Mouse (Mus musculus): ENCODE data around the gene Tha1. TPM values are rescaled to one million over a fixed set of nuclear protein-coding genes. Genes with fewer than 3 reads are reported as not detected.

The Tha1 gene
- polyA plus RNA-seq, 1 experiment from 2014 or later, result 5.4 TPM

DNA sequence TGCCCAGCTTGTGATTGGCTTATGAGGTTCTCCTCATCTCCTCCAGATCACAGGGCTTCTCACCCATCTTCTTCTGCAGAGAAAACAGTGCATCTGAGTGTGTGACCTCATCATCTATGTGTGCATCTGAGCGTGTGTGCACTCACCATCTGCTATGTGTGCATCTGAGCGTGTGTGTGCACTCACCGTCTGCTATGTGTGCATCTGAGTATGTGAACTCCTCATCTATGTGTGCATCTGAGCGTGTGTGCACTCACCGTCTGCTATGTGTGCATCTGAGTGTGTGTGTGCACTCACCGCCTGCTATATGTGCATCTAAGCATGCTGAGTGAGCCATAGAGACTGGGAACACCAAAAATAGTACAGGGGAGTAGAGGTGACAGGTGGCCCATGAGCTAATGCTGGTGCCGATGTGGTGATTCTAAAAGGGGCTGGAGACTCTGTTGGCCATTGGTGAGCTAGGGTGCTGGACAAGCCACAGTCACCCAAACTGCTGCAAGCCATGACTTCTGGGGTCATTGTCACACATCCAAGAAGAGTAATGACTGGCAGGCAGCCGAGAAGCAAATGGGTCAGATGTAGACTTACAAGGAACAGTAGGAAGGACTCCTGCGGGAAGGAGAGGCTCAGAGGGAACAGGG, 7.2 kb upstream of the Tha1 start:
- Histone ChIP-seq H3K27me3 (no peaks in the 10 kb centered on the region; the same call in 1 of the 2 replicates), H3K4me3 (no peak overlapping the region), H3K36me3 (no peaks in the 10 kb centered on the region), H3K27ac (0 out of 2 replicates have a peak overlapping the region, but pooled peaks have one; percentile 4), H3K4me2 (no peak overlapping the region), H3K4me1 (peaks cover 47% of the 10 kb centered on the region), H3K9ac (no peak overlapping the region), H3K9me3 (no peaks in the 10 kb centered on the region)
- no peak for ATAC-seq (ENCODE audit: borderline replicate concordance, extremely low read depth, low FRiP score, low TSS enrichment)
- 82% methylated on average over 9 of the region's 9 CpGs for WGBS

DNA sequence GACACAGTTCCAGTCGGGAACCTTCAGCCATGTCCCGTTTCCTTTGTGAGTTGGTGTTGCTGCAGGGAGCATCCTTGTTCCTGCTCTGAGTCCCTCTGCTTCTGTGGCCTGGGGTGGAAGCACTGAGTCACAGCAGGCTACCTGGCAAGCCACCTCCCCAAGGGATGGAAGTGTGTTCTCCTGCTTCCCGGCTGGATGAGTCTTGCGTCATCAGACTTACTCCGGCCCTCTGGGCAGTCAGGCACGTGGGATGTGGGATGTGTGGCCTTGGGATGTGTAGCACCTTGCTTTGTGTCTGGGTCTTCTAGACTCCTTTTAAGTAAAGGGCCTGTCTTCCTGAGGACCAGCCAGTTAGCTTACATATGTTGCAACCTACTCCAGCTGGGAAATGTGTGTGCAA, 6.4 kb upstream of the Tha1 start:
- Histone ChIP-seq H3K36me3 (no peaks in the 10 kb centered on the region), H3K4me1 (peaks cover 47% of the 10 kb centered on the region), H3K27ac (no peak overlapping the region), H3K9me3 (no peaks in the 10 kb centered on the region), H3K27me3 (no peaks in the 10 kb centered on the region; the same call in 1 of the 2 replicates), H3K9ac (no peak overlapping the region), H3K4me3 (no peak overlapping the region), H3K4me2 (no peak overlapping the region)
- 84% methylated on average over 6 of the region's 6 CpGs for WGBS
- ATAC-seq (ENCODE audit: borderline replicate concordance, extremely low read depth, low FRiP score, low TSS enrichment), result no peak

DNA sequence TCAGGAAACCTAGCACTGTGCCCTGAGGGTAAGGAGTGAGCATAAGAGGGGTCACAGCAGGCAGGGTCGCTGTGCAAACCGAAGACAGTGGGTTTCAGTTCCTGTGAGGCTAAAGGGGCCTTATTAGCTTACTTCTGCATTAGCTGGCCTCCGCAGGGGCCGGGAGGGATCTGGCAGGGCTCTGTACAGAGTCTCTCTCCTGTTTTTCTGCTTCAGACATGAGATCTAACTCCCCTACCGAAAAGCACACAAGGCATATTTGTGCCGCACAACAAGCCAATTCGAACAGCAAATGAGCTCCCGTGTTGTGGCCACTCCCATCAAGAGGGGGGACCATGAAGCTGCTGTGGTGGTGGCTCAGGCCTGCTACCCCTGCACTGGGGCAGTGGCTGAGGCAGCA, 5.6 kb upstream of the Tha1 start:
- peaks cover 47% of the 10 kb centered on the region for H3K4me1 ChIP-seq
- no peaks in the 10 kb centered on the region for H3K9me3 ChIP-seq
- H3K4me3 ChIP-seq, result no peak overlapping the region
- H3K9ac ChIP-seq, result no peak overlapping the region
- WGBS, result 29% methylated on average over 8 of the region's 8 CpGs
- no peaks in the 10 kb centered on the region for H3K36me3 ChIP-seq
- H3K4me2 ChIP-seq, result peak overlapping the region; percentile 38
- H3K27me3 ChIP-seq, result no peaks in the 10 kb centered on the region; the same call in 1 of the 2 replicates
- H3K27ac ChIP-seq, result peak overlapping the region; percentile 64
- no peak for ATAC-seq (ENCODE audit: borderline replicate concordance, extremely low read depth, low FRiP score, low TSS enrichment)

DNA sequence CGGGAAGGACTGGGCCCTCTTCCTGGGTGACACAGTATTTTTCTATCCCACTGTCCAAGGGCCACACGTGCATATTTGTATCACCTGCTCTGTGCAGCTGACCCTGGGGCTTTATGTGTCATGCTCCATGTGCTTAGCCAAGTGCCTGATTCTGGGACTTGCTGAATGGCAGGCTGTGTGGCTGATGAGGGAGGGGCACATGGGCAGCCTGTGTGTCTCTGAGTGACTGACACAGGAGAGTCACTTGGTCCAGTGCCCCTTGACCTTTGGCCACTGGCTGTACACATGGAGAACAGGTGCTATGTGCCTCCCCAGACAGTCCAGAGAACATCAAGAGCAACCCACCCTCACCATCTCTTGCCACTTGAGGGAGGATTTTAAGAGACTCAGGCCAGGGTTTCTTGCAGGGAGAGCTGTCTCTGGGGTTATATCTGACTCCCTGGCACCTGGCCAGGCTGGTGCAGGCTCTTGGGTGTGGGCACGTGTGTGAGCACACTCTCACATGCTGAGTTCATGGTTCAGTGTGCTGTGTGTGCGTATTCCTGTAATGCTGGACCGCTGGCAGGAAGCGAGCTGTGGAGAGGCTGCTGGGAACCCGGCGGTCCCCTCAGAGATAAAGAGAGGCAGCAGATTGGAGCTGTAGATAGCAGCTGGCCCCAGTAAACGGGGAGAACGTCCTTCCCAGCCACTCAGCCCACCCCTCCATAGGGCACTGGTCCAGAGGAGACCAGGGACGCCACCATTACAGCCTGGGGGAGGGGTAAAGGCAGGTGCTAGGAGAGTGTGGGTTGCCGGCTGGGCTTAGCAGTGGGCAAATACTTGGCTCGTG, 4.8 kb upstream of the Tha1 start:
- Histone ChIP-seq H3K9me3 (no peaks in the 10 kb centered on the region), H3K4me1 (peaks cover 47% of the 10 kb centered on the region), H3K9ac (0 out of 2 replicates have a peak overlapping the region, but pooled peaks have one; percentile 20), H3K27ac (peak overlapping the region; percentile 64), H3K4me3 (no peak overlapping the region), H3K4me2 (peak overlapping the region; percentile 38), H3K27me3 (no peaks in the 10 kb centered on the region; the same call in 1 of the 2 replicates), H3K36me3 (no peaks in the 10 kb centered on the region)
- ATAC-seq (ENCODE audit: borderline replicate concordance, extremely low read depth, low FRiP score, low TSS enrichment), result peak; percentile 21; the same call in 1 of the 2 replicates
- 14% methylated on average over 13 of the region's 13 CpGs for WGBS

DNA sequence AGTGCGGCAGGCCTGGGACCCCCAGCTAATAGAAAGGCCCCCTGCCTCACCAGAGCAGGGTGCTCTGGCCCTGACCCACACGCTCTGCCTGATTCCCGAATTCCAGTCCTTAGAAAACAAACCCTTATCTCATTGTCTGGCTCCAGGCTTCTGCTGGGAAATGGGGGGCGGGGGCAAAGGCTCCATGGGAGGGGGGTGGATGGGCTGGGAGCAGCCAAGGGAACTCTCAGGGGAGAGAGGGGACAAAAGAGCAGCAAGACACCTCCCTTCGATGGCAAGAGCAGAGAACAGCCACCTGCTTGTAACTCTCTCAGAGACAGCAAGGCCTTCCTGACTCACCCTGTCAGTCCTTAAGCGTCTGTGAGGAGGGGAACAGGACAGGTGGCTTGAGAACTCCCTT, 2.4 kb upstream of the Tha1 start:
- Histone ChIP-seq H3K9ac (no peak overlapping the region), H3K4me3 (no peak overlapping the region), H3K27ac (no peak overlapping the region), H3K36me3 (no peaks in the 10 kb centered on the region), H3K4me2 (no peak overlapping the region), H3K9me3 (no peaks in the 10 kb centered on the region), H3K4me1 (peaks cover 32% of the 10 kb centered on the region), H3K27me3 (no peaks in the 10 kb centered on the region; the same call in 1 of the 2 replicates)
- 27% methylated on average over 6 of the region's 6 CpGs for WGBS
- ATAC-seq (ENCODE audit: borderline replicate concordance, extremely low read depth, low FRiP score, low TSS enrichment), result no peak

DNA sequence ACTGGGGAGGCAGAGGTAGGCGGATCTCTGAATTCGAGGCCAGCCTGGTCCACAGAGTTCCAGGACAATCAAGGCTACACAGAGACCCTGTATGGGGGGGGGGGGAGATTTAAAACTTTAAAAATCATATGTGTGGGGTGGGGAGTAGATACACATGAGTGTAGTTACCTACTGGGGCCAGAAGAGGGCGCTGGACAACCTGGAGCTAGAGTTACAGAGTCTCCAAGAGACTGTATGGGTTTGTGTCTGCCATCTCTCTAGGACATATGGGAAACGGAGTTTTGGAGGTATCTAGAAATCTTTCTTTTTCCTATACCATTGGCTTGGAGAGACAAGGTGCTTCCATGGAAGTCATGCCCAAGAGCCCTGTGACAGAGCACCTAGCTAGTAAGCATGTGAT, 1.1 kb upstream of the Tha1 start:
- no peaks in the 10 kb centered on the region for H3K9me3 ChIP-seq
- no peak for ATAC-seq (ENCODE audit: borderline replicate concordance, extremely low read depth, low FRiP score, low TSS enrichment)
- H3K27ac ChIP-seq, result no peak overlapping the region
- no peak overlapping the region for H3K9ac ChIP-seq
- no peaks in the 10 kb centered on the region for H3K27me3 ChIP-seq
- H3K4me3 ChIP-seq, result no peak overlapping the region
- peaks cover 31% of the 10 kb centered on the region for H3K4me1 ChIP-seq
- 55% methylated on average over 4 of the region's 4 CpGs for WGBS
- no peak overlapping the region for H3K4me2 ChIP-seq
- H3K36me3 ChIP-seq, result no peaks in the 10 kb centered on the region

DNA sequence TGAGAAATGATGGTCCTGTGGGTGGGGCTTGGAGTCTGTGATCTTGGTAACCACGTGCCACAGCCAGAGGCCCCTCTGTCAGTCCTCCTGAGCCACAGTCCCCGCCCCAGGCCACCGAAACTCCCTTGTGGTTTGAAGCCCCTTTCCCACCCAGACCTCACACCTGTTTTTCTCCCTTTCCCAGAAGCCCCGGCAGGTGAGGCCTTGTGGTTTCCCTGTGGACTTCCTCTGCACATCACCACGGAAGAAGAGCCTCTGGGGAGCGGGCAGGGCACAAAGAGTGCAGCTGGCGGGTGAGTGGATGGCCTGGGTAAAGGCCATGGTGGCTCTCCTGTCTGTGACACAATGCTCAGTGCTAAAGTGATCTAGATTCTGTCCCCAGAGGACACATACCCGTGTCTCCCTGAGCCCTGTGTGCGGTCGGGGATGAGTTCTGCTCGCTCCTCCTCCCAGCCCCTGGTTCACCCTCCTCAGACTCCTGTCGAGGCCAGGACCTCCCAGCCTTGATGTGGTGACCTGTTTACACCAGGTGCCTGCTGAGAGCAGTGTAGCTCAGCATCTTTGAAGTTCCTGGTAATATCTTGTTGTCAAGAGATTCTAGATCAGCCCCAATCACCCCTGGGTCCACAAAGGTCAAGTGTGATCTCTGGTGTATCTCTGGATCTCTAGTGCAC, 1.2 kb downstream of the Tha1 start:
- Histone ChIP-seq H3K4me3 (no peak overlapping the region), H3K9ac (no peak overlapping the region), H3K27ac (no peak overlapping the region), H3K9me3 (no peaks in the 10 kb centered on the region), H3K4me2 (peak overlapping the region; percentile 97), H3K27me3 (no peaks in the 10 kb centered on the region), H3K4me1 (peaks cover 15% of the 10 kb centered on the region; the same call in 1 of the 2 replicates), H3K36me3 (no peaks in the 10 kb centered on the region)
- WGBS, result 52% methylated on average over 12 of the region's 12 CpGs
- no peak for ATAC-seq (ENCODE audit: borderline replicate concordance, extremely low read depth, low FRiP score, low TSS enrichment)

DNA sequence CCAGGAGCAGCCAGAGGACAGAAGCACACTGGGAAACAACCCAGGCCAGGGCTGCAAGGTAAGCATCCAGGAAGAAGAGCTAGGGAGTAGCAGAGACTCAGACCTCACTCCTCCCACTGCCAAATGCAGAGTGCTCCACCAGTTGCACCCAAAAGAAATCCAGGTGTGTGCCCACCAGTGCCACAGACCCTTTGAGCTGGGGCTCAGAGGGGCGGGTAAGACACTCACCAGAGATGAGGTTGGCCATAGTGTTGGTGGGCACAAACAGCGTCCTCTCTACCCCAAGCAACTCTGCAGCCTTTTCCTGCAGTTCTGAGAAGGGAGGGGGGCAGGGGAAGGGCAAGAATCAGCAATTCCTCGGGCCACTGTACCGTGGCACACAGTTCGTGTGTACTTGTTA, 1.9 kb downstream of the Tha1 start:
- H3K4me3 ChIP-seq, result no peak overlapping the region
- H3K4me1 ChIP-seq, result peaks cover 15% of the 10 kb centered on the region; the same call in 1 of the 2 replicates
- no peak overlapping the region for H3K4me2 ChIP-seq
- no peaks in the 10 kb centered on the region for H3K27me3 ChIP-seq
- no peak overlapping the region for H3K27ac ChIP-seq
- WGBS, result 59% methylated on average over 5 of the region's 5 CpGs
- H3K9ac ChIP-seq, result no peak overlapping the region
- no peak for ATAC-seq (ENCODE audit: borderline replicate concordance, extremely low read depth, low FRiP score, low TSS enrichment)
- no peaks in the 10 kb centered on the region for H3K9me3 ChIP-seq
- H3K36me3 ChIP-seq, result no peaks in the 10 kb centered on the region

DNA sequence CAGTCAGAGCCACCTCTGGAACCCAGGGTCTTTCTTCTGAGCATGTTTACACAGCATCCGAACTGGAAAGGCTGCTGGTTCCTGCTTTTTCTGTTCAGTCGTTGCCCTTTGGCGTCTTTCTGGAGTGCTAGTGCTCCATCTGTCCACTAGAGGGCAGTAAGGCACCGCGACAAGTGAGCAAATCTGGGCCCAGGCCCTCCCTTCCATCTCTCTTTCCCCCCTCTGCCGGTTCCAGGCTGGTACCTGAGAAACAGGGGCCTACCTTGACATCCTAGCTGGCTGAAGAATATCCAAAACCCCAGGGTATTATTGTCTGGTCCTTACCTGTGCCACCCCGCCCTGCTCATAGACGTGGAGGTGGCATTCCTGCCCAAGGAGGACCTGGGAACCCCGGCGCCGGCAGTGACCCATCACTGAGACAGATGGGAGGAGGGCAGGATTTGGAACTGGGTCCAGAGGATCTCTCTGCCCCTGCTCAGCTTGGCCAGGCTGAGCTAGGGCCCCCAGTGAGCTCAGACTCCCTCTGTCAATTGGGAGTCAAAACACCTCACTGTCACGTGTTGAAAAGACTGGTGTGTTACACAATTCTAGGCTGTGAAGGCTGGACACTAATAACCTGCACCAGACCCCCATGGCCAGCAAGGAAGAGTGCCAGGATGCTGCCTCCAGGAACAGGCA, 2.5 kb downstream of the Tha1 start:
- Histone ChIP-seq H3K27ac (no peak overlapping the region), H3K9me3 (no peaks in the 10 kb centered on the region), H3K9ac (no peak overlapping the region), H3K4me1 (peaks cover 13% of the 10 kb centered on the region; the same call in 1 of the 2 replicates), H3K36me3 (no peaks in the 10 kb centered on the region), H3K4me2 (no peak overlapping the region), H3K27me3 (no peaks in the 10 kb centered on the region), H3K4me3 (no peak overlapping the region)
- 30% methylated on average over 12 of the region's 12 CpGs for WGBS
- no peak for ATAC-seq (ENCODE audit: borderline replicate concordance, extremely low read depth, low FRiP score, low TSS enrichment)

DNA sequence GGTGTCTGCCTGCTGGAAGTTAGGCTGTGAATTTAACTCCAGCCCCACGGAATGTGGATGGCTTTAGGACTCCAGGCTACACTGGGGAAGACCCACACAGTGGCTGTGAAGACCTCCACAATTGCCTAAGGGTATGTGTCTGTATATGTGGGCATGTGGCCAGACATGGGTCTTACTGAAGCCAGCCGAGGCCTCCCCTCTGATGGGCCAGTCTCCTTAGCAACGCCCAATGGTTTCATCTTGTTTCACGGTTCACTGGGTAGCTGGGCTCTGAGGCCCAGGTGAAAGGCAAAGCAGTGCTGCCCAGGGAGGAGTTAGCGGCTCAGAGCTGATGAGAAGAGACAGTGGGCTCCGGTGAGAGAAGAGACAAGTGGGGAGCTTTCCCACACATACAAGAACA, 7.3 kb downstream of the Tha1 start:
- Histone ChIP-seq H3K4me2 (no peak overlapping the region), H3K27me3 (peaks cover 23% of the 10 kb centered on the region), H3K4me1 (0 out of 2 replicates have a peak, but pooled peaks cover 4% of the 10 kb centered on the region), H3K4me3 (no peak overlapping the region), H3K9me3 (no peaks in the 10 kb centered on the region), H3K9ac (no peak overlapping the region), H3K27ac (no peak overlapping the region), H3K36me3 (no peaks in the 10 kb centered on the region)
- WGBS, result 41% methylated on average over 6 of the region's 6 CpGs
- ATAC-seq (ENCODE audit: borderline replicate concordance, extremely low read depth, low FRiP score, low TSS enrichment), result no peak

DNA sequence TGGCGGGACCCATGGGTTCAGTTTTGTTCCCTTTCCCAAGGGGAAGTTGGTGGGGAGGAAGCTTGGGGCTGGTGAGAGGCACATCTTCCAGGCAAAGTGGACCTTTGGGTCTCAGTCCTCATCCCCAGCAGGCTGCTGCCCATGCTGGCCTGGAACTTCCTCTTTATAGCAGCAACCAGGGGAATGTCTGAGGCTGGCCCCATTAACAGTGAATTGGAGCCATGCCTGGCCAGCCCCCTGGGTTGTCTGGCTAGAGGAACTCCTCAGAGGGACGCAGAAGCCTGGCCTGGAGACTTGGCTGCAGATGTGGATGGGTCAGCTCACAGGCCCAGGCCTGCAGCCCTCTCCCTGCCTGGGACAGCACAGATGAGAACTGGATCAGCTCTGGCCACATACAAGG, 8.5 kb downstream of the Tha1 start:
- no peak for ATAC-seq (ENCODE audit: borderline replicate concordance, extremely low read depth, low FRiP score, low TSS enrichment)
- no peaks in the 10 kb centered on the region for H3K9me3 ChIP-seq

More for the DNA sequence above, 8.5 kb downstream of the Tha1 start:
- Histone ChIP-seq H3K4me1 (peaks cover 5% of the 10 kb centered on the region; the same call in 1 of the 2 replicates), H3K4me3 (no peak overlapping the region), H3K9ac (no peak overlapping the region), H3K27ac (no peak overlapping the region), H3K27me3 (peaks cover 35% of the 10 kb centered on the region), H3K4me2 (no peak overlapping the region), H3K36me3 (no peaks in the 10 kb centered on the region)
- 41% methylated on average over 2 of the region's 2 CpGs for WGBS

All from lung, embryonic 15.5 days (tissue).